8 mouse cellular contexts compared by ENCODE assay signal in the genomic region with DNA sequence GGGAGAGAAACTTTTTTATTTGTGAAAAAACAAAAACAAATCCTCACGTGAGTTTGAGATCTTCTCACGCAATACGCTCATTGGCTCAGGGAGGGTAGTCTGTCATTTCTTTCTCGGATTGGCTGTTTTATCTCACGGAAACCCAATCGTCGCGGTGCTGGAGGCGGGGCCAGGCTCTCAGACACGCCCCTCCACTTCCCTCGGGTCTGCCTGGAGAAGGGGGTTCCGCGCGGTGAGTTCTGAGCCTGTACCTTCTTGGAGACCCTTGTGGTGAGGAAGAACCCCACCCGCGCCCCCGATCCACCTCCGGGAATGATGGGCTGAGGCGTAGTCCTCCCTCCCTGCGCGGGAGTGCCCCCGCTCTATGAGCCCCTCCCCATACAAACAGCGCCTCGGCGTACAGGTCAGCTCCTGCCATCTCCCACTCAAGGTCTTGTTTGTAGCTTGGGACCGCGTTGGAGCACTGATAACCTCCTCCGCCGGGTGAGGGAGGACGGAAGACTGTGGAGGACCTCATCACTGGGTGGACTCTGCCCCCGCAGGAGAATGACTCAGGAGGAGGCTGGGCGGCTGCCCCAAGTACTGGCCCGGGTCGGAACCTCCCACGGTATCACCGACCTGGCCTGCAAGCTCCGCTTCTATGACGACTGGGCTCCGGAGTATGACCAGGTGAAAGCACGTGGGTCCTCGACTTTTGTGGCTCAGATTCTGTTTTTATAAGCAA. TPM values are rescaled to one million over a fixed set of nuclear protein-coding genes. Genes with fewer than 3 reads are reported as not detected.
DNase-seq lines count a peak whose midpoint lies in the region; ATAC-seq and TF ChIP-seq lines count a peak whose summit lies in the region.

Gene Mettl27 (plus strand): TSS at position 190 of the 724 bp plus-strand sequence.

- WGBS in embryonic facial prominence, embryonic 14.5 days = 1% methylated on average over 40 of the region's 41 CpGs
- 1% methylated on average over 37 of the region's 41 CpGs for WGBS in limb, embryonic 14.5 days
- under 1% methylated on average over 41 of the region's 41 CpGs for WGBS in midbrain, postnatal 0 days

- no peak for TF ChIP-seq CTCF in midbrain, postnatal 0 days (IDR thresholded peaks at IDR 0.05)

- peak within 1 kb of the TSS; percentile 96 for H3K4me2 ChIP-seq in embryonic facial prominence, embryonic 14.5 days (ENCODE audit: low read depth, low read length)
- peak within 1 kb of the TSS; percentile 69 for H3K4me2 ChIP-seq in limb, embryonic 14.5 days (replicated peaks; ENCODE audit: low read depth, low read length, severe bottlenecking)
- peak within 1 kb of the TSS; percentile 95 for H3K4me2 ChIP-seq in midbrain, postnatal 0 days (ENCODE audit: low read depth, low read length, poor library complexity, severe bottlenecking)

- no peaks in the 10 kb centered on the region for H3K4me1 ChIP-seq in embryonic facial prominence, embryonic 14.5 days (ENCODE audit: control insufficient read depth, insufficient read depth, low read length)
- H3K4me1 ChIP-seq in limb, embryonic 14.5 days (ENCODE audit: control insufficient read depth, insufficient read depth, low read length) = no peaks in the 10 kb centered on the region
- 0 out of 2 replicates have a peak, but pooled peaks cover 4% of the 10 kb centered on the region for H3K4me1 ChIP-seq in midbrain, postnatal 0 days (ENCODE audit: insufficient read depth, low read length)

- peak within 1 kb of the TSS; percentile 85 for H3K9ac ChIP-seq in embryonic facial prominence, embryonic 14.5 days (ENCODE audit: low read depth, low read length)
- H3K9ac ChIP-seq in limb, embryonic 14.5 days (ENCODE audit: low read depth, low read length, severe bottlenecking) = peak within 1 kb of the TSS; percentile 64
- H3K9ac ChIP-seq in midbrain, postnatal 0 days (replicated peaks; ENCODE audit: low read length, poor library complexity, severe bottlenecking) = peak within 1 kb of the TSS; percentile 72

- H3K27me3 ChIP-seq in embryonic facial prominence, embryonic 14.5 days (replicated peaks; ENCODE audit: control insufficient read depth, insufficient read depth, low read length) = no peaks in the 10 kb centered on the region
- no peaks in the 10 kb centered on the region for H3K27me3 ChIP-seq in limb, embryonic 14.5 days (ENCODE audit: control insufficient read depth, insufficient read depth, low read length)
- H3K27me3 ChIP-seq in midbrain, postnatal 0 days (ENCODE audit: insufficient read depth, low read length) = no peaks in the 10 kb centered on the region

- DNase-seq in 3T3-L1 (ENCODE audit: low read depth, low spot score) = peak; percentile 94
- peak; percentile 57 to 75 for DNase-seq in adrenal gland, postnatal 4 days (ENCODE audit: low spot score in 2 of 2)
- DNase-seq in embryonic facial prominence, embryonic 14.5 days (ENCODE audit: low spot score) = peak; percentile 97
- DNase-seq in heart, adult 8-10 months (ENCODE audit: low spot score) = peak; percentile 88
- DNase-seq in kidney, adult 9 months = peak; percentile 96
- DNase-seq in limb, embryonic 14.5 days (ENCODE audit: low spot score) = peak; percentile 92
- peak; percentile 93 for DNase-seq in midbrain, postnatal 0 days (ENCODE audit: low spot score)
- peak; percentile 82 to 85 for DNase-seq in spleen, postnatal 14 days (ENCODE audit: low spot score in 2 of 2)

- H3K9me3 ChIP-seq in embryonic facial prominence, embryonic 14.5 days (ENCODE audit: control insufficient read depth, low read length) = no peaks in the 10 kb centered on the region
- H3K9me3 ChIP-seq in limb, embryonic 14.5 days (ENCODE audit: control insufficient read depth, low read length) = no peaks in the 10 kb centered on the region
- no peaks in the 10 kb centered on the region for H3K9me3 ChIP-seq in midbrain, postnatal 0 days (ENCODE audit: low read length)

- 0 out of 2 replicates have a peak, but pooled peaks have one; percentile 27 for TF ChIP-seq POLR2A in limb, embryonic 14.5 days (IDR thresholded peaks at IDR 0.05; ENCODE audit: borderline replicate concordance, extremely low read depth, insufficient read depth, insufficient read length)

- 0 out of 2 replicates have a peak, but pooled peaks cover 5% of the 10 kb centered on the region for H3K36me3 ChIP-seq in embryonic facial prominence, embryonic 14.5 days (ENCODE audit: control insufficient read depth, insufficient read depth, low read length)
- no peaks in the 10 kb centered on the region for H3K36me3 ChIP-seq in limb, embryonic 14.5 days (ENCODE audit: control insufficient read depth, insufficient read depth, low read length)
- no peaks in the 10 kb centered on the region for H3K36me3 ChIP-seq in midbrain, postnatal 0 days (ENCODE audit: insufficient read depth, low read length)

- H3K4me3 ChIP-seq in embryonic facial prominence, embryonic 14.5 days (ENCODE audit: low read depth, low read length) = peak within 1 kb of the TSS; percentile 65
- peak within 1 kb of the TSS; percentile 75 for H3K4me3 ChIP-seq in limb, embryonic 14.5 days (replicated peaks; ENCODE audit: low read length)
- H3K4me3 ChIP-seq in midbrain, postnatal 0 days (ENCODE audit: low read depth, low read length) = peak within 1 kb of the TSS; percentile 69

- peak; percentile 97 for ATAC-seq in embryonic facial prominence, embryonic 14.5 days (ENCODE audit: low read depth)
- ATAC-seq in limb, embryonic 14.5 days (ENCODE audit: low FRiP score, low read depth) = peak; percentile 98
- ATAC-seq in midbrain, postnatal 0 days (ENCODE audit: low FRiP score) = peak; percentile 93

- H3K27ac ChIP-seq in embryonic facial prominence, embryonic 14.5 days (replicated peaks; ENCODE audit: low read depth, low read length) = no peak within 1 kb of the TSS; the same call in 1 of the 2 replicates
- no peak within 1 kb of the TSS; the same call in 1 of the 2 replicates for H3K27ac ChIP-seq in limb, embryonic 14.5 days (replicated peaks; ENCODE audit: low read depth, low read length)
- H3K27ac ChIP-seq in midbrain, postnatal 0 days (ENCODE audit: low read depth, low read length) = no peak within 1 kb of the TSS

RNA-seq across cellular contexts. Expression of gene Mettl27, which starts in this region (rescaled TPM):
- 10 to 100 TPM; 33.0 to 36.3 TPM for total RNA-seq in adrenal gland, postnatal 4 days (2021)
- 10.6 and 18.2 TPM in 2 replicates for polyA plus RNA-seq in embryonic facial prominence, embryonic 14.5 days (2014; fragmentation: Nextera tagmentation; extraction: Ambion mirVana)
- 10 to 100 TPM in 1 of 4 experiments, 1 to 10 TPM in 3; 6.3 to 11.9 (median 7.9) TPM for total RNA-seq in heart, adult 8-10 months (2022)
- polyA plus RNA-seq in limb, embryonic 14.5 days (2012; rRNA removed) = 14.8 and 14.9 TPM in 2 replicates
- polyA plus RNA-seq in limb, embryonic 14.5 days (2014; fragmentation: Nextera tagmentation; extraction: Ambion mirVana) = 18.9 and 21.3 TPM in 2 replicates
- total RNA-seq in midbrain, postnatal 0 days (2014; rRNA removed) = 4.7 and 5.0 TPM in 2 replicates
- polyA plus RNA-seq in midbrain, postnatal 0 days (2015; fragmentation: Nextera tagmentation; extraction: Ambion mirVana) = 7.2 and 7.5 TPM in 2 replicates
